Mouse (Mus musculus) liver, embryonic 11.5 days (tissue): ENCODE results near the gene Tssk3. TPM values are rescaled to one million over a fixed set of nuclear protein-coding genes. Genes with fewer than 3 reads are reported as not detected.
"Not testable (repeated sequence)": the region's sequence is repeated elsewhere in the genome, so short reads cannot be mapped to it uniquely, and the experiment has no call there.

Source experiments
- ATAC-seq: fragments of 200-750 bp; cut with Nextera tagmentation; replicated peaks from 2 replicates; pipeline ENCODE4 v1.8.0; 2017; ENCODE audit warnings: moderate number of reproducible peaks, mild to moderate bottlenecking, moderate TSS enrichment, moderate library complexity; ENCODE audit not compliant: low FRiP score
- DNase-seq: peaks from one replicate; pipeline ENCODE4 v3.0.0-alpha.2; 2017; ENCODE audit warnings: low spot score
- H3K27ac ChIP-seq: fragments of 300-500 bp; sonication (generic); 2 replicates; pipeline ENCODE4 v1.5.1; 2014; ENCODE audit warnings: mild to moderate bottlenecking, low read depth, low read length, control low read depth
- H3K27me3 ChIP-seq: fragments of 300-500 bp; sonication (generic); replicated peaks from 2 replicates; pipeline ENCODE4 v1.6.1; 2014; ENCODE audit warnings: low read length, mixed read lengths; ENCODE audit not compliant: control insufficient read depth, insufficient read depth
- H3K36me3 ChIP-seq: fragments of 300-500 bp; sonication (generic); 2 replicates; pipeline ENCODE4 v1.6.1; 2014; ENCODE audit warnings: mild to moderate bottlenecking, low read length, moderate library complexity, mixed read lengths; ENCODE audit not compliant: control insufficient read depth, insufficient read depth
- H3K4me1 ChIP-seq: fragments of 300-500 bp; sonication (generic); replicated peaks from 2 replicates; pipeline ENCODE4 v1.6.1; 2014; ENCODE audit warnings: low read length, mixed read lengths; ENCODE audit not compliant: control insufficient read depth, insufficient read depth
- H3K4me2 ChIP-seq: fragments of 300-500 bp; sonication (generic); 2 replicates; pipeline ENCODE4 v1.6.1; 2014; ENCODE audit warnings: mild to moderate bottlenecking, control low read depth, moderate library complexity
- H3K4me3 ChIP-seq: fragments of 300-500 bp; sonication (generic); 2 replicates; pipeline ENCODE4 v1.5.1; 2014; ENCODE audit warnings: low read depth, low read length, control low read depth
- H3K9ac ChIP-seq: fragments of 300-500 bp; sonication (generic); 2 replicates; pipeline ENCODE4 v1.6.1; 2014; ENCODE audit warnings: low read depth, low read length, control low read depth
- H3K9me3 ChIP-seq: fragments of 300-500 bp; sonication (generic); 2 replicates; pipeline ENCODE4 v1.6.1; 2016; ENCODE audit warnings: low read length, inconsistent platforms, mixed read lengths; ENCODE audit not compliant: control insufficient read depth
- WGBS: fragments of 180-500 bp; shearing (Covaris S2); extraction: QIAGEN DNeasy Blood & Tissue Kit; methylation state at CpG from one replicate; pipeline ENCODE4 v1.1.7; 2014; 5-methylcytosine and 5-hydroxymethylcytosine counted together
- polyA plus RNA-seq: library from polyadenylated mRNA; unstranded; fragments of >200 nt; fragmentation: Nextera tagmentation; extraction: Ambion mirVana; gene quantifications from 2 replicates; pipeline ENCODE4 v1.2.1, GENCODE M21; 2014

Tssk3 gene
- polyA plus RNA-seq, 1 experiment from 2014 or later: not detected

- peak within 1 kb of the TSS; percentile 80 for H3K4me3 ChIP-seq
- H3K4me1 ChIP-seq: peaks cover 25% of the 10 kb centered on the region
- peak within 1 kb of the TSS; percentile 80 for H3K27ac ChIP-seq
- no peaks in the 10 kb centered on the region for H3K27me3 ChIP-seq
- H3K9ac ChIP-seq: peak within 1 kb of the TSS; percentile 76
- peak within 1 kb of the TSS; percentile 92 for H3K4me2 ChIP-seq
- DNase-seq (peak; percentile 99), ATAC-seq (peak; percentile 98)
- under 1% methylated on average over 45 of the region's 46 CpGs for WGBS
- no peaks in the 10 kb centered on the region for H3K9me3 ChIP-seq
- peaks cover 13% of the 10 kb centered on the region for H3K36me3 ChIP-seq
These were observed 29.4 kb downstream of the Tssk3 start, which contains the start of gene Bsdc1 for GRCm38 (mm10) chr4:129461183-129461960. Gene Bsdc1, plus strand, starts transcription at chr4:129461581.

GRCm38 (mm10) chr4:129460827-129461182, 30.0 kb downstream of the Tssk3 start:
- under 1% methylated on average over 4 of the region's 4 CpGs for WGBS
- ATAC-seq: no peak
- H3K4me2 ChIP-seq: peak overlapping the region; percentile 92
- H3K4me1 ChIP-seq: peaks cover 25% of the 10 kb centered on the region
- H3K36me3 ChIP-seq: peaks cover 8% of the 10 kb centered on the region
- H3K9me3 ChIP-seq: no peaks in the 10 kb centered on the region
- peak overlapping the region; percentile 80 for H3K4me3 ChIP-seq
- peak overlapping the region; percentile 80 for H3K27ac ChIP-seq
- no peaks in the 10 kb centered on the region for H3K27me3 ChIP-seq
- DNase-seq: no peak
- peak overlapping the region; percentile 74 for H3K9ac ChIP-seq

GRCm38 (mm10) chr4:129459726-129460125, 31.1 kb downstream of the Tssk3 start:
- no peak overlapping the region for H3K9ac ChIP-seq
- no peak for ATAC-seq
- H3K27ac ChIP-seq: no peak overlapping the region
- DNase-seq: no peak
- H3K4me1 ChIP-seq: peaks cover 25% of the 10 kb centered on the region
- no peaks in the 10 kb centered on the region for H3K36me3 ChIP-seq
- H3K4me3 ChIP-seq: no peak overlapping the region
- no peaks in the 10 kb centered on the region for H3K27me3 ChIP-seq
- H3K4me2 ChIP-seq: no peak overlapping the region
- 93% methylated on average over 3 of the region's 3 CpGs for WGBS
- no peaks in the 10 kb centered on the region for H3K9me3 ChIP-seq

GRCm38 (mm10) chr4:129457311-129457710, 33.5 kb downstream of the Tssk3 start:
- H3K27me3 ChIP-seq, ATAC-seq, H3K4me3 ChIP-seq, H3K27ac ChIP-seq, H3K4me2 ChIP-seq, H3K36me3 ChIP-seq, DNase-seq, H3K9me3 ChIP-seq, H3K4me1 ChIP-seq, H3K9ac ChIP-seq: not testable (repeated sequence)
- WGBS: 70% methylated on average over 2 of the region's 2 CpGs

GRCm38 (mm10) chr4:129456126-129456525, 34.7 kb downstream of the Tssk3 start:
- H3K27me3 ChIP-seq: no peaks in the 10 kb centered on the region
- H3K27ac ChIP-seq: no peak overlapping the region
- peaks cover 3% of the 10 kb centered on the region; the same call in 1 of the 2 replicates for H3K4me1 ChIP-seq
- H3K36me3 ChIP-seq: no peaks in the 10 kb centered on the region
- ATAC-seq: no peak
- no peak overlapping the region for H3K4me2 ChIP-seq
- H3K9me3 ChIP-seq: no peaks in the 10 kb centered on the region
- H3K9ac ChIP-seq: no peak overlapping the region
- 53% methylated on average over 5 of the region's 5 CpGs for WGBS
- no peak for DNase-seq
- H3K4me3 ChIP-seq: no peak overlapping the region

GRCm38 (mm10) chr4:129455265-129455664, 35.6 kb downstream of the Tssk3 start:
- Histone ChIP-seq H3K27me3 (no peaks in the 10 kb centered on the region), H3K9me3 (no peaks in the 10 kb centered on the region), H3K9ac (no peak overlapping the region), H3K36me3 (no peaks in the 10 kb centered on the region), H3K4me3 (no peak overlapping the region), H3K4me1 (no peaks in the 10 kb centered on the region), H3K27ac (no peak overlapping the region), H3K4me2 (no peak overlapping the region)
- DNase-seq (peak; percentile 58), ATAC-seq (peak; percentile 68)
- WGBS: 3% methylated on average over 5 of the region's 5 CpGs

GRCm38 (mm10) chr4:129451471-129452169, 39.2 kb downstream of the Tssk3 start:
- Histone ChIP-seq H3K27me3 (no peaks in the 10 kb centered on the region), H3K4me2 (no peak overlapping the region), H3K9ac (no peak overlapping the region), H3K4me1 (peaks cover 8% of the 10 kb centered on the region), H3K9me3 (no peaks in the 10 kb centered on the region), H3K4me3 (no peak overlapping the region), H3K36me3 (no peaks in the 10 kb centered on the region), H3K27ac (no peak overlapping the region)
- DNase-seq (no peak), ATAC-seq (no peak)
- WGBS: 81% methylated on average over 15 of the region's 15 CpGs

- Histone ChIP-seq H3K4me3 (no peak overlapping the region), H3K9me3 (no peaks in the 10 kb centered on the region), H3K4me2 (no peak overlapping the region), H3K9ac (no peak overlapping the region), H3K36me3 (no peaks in the 10 kb centered on the region), H3K4me1 (peaks cover 8% of the 10 kb centered on the region), H3K27ac (no peak overlapping the region), H3K27me3 (no peaks in the 10 kb centered on the region)
- DNase-seq: no peak
- 73% methylated on average over 2 of the region's 2 CpGs for WGBS
- no peak for ATAC-seq
These were observed 40.0 kb downstream of the Tssk3 start for GRCm38 (mm10) chr4:129450851-129451250.
